Mouse (Mus musculus) spleen, adult 2 months (tissue): ENCODE results near the gene Slc10a7.

Experiments used
- CTCF ChIP-seq: fragments of 200-500 bp; IDR thresholded peaks from 2 replicates; pipeline ENCODE4 v1.5.1; 2011; ENCODE audit warnings: mild to moderate bottlenecking, inconsistent platforms; ENCODE audit not compliant: insufficient read depth, insufficient read length, insufficient replicate concordance; ENCODE audit errors: extremely low read depth
- POLR2A ChIP-seq: fragments of 200-500 bp; IDR thresholded peaks from 2 replicates; pipeline ENCODE4 v1.6.1; 2011; ENCODE audit warnings: low read depth, low read length, inconsistent platforms

- TF ChIP-seq CTCF (no peak), POLR2A (no peak)
Observed at GRCm38 (mm10) chr8:78714880-78715279, 205.7 kb downstream of the Slc10a7 start.
